Mouse (Mus musculus) heart, postnatal 4 days (tissue): Measurements from ENCODE around the gene Limd1. TPM values are rescaled to one million over a fixed set of nuclear protein-coding genes. Genes with fewer than 3 reads are reported as not detected.

ENCODE experiments used
- DNase-seq: peaks from one replicate; pipeline ENCODE4 v3.0.0; 2021
- total RNA-seq, 2 experiments: library from RNA; stranded (reverse); gene quantifications; 2 replicates each; pipeline ENCODE4 v1.2.3; 2021

Limd1 gene
- 10 to 100 TPM; 49.1 to 53.5 TPM for total RNA-seq

- peak; percentile 78 for DNase-seq
Observed at GRCm38 (mm10) chr9:123478586-123479195, at the start of gene Limd1. Gene Limd1, plus strand, starts transcription at chr9:123478706.

GRCm38 (mm10) chr9:123429863-123430262 is 48.6 kb upstream of the Limd1 start:
- DNase-seq = no peak

DNA sequence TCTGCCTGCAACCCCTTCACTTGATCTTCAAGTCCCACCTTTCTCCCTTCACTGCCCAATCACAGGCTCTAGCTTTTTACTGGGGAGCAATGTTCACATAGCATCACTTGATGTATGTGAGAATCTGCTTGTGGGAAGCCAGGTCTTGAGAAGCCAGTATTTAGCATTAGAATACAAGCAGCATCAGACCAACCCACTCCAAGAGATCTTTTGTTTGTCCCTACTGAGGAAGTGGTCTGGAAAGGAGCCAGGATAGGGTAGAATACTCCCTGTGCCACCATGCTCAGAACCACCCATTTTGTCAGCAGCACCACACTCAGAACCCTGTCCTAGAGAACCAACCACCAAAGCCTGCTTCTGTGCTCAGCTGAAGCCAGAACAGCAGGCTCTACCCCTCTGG is 47.5 kb upstream of the Limd1 start:
- no peak for DNase-seq

DNA sequence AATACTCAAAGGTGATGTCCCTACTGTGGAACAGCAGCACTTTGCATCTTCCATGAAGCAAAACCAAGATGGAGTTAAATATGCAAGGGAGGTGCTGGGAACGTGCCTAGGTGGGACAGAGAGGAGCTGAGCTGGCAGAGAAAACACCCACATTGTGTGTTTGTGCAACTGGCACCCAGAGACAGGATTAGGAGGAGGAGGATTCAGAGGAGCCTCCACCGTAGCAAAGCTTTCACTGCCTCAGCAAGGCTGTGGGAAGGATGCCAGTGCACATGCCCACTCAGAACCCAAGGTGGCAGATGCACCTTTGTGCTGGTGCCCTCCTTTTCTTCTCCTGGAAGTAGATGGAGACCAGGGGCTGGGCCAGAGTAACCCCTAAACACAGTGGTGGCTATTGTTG is 40.3 kb upstream of the Limd1 start:
- DNase-seq = no peak

DNA sequence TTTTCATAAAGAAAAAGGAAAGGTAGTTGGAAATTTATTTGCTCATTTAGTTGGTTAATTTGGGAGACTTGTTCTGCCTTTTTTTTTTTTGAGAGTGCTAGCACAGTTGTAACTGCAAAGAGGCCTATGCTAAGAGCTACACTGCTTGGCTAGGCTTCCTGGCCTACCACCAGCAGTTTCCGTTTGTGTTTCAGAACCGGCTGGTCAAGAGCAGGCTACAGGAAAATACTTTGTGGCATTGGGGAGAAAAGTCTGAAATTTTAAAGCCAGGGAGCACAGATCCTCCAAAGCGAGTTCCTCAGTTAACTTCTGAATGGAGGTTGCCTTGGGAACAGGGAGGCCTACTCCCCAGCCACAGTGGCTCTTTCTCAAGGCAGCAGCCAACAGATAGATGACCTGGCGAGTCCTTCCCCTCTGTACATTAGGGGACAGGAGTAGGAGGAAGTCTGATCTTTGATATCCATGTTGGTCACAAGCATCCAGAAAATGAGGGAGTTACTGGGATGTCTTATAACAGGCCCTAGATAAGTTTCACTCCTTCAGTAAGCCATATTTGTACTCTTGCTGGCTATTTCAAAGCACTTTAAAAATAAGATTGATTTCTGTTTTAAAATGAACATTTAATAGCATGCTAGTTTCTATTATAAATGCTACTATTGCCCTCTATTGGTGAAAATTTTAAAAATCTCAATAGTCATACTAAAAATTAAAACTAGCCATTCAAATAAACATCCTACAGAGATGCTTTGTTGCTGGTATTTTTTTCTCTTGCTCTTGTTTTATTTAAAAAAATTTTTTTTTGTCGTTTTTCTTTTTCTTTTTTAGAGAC is 38.1 kb upstream of the Limd1 start:
- peak; percentile 37 for DNase-seq

GRCm38 (mm10) chr9:123447101-123447500 is 31.4 kb upstream of the Limd1 start:
- peak; percentile 43 for DNase-seq

DNA sequence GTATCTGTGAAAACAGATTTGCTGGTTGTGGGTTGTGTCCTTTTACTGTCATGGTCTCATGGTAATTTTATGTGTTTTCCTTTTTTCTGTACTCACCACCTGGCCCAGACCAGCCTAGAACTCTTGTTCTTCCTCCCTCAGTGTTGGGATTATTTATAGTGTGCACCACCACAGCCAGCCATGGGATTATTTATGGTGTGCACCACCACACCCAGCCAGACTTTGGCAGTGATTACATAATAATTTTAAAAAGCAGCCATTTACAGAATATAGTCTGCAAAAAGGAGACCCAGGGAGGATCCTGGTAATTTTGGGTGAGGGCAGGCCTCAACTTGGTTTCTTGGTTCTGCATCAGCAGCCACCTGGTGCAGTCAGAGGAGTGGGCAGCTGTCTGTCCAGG is 29.9 kb upstream of the Limd1 start:
- DNase-seq = no peak

DNA sequence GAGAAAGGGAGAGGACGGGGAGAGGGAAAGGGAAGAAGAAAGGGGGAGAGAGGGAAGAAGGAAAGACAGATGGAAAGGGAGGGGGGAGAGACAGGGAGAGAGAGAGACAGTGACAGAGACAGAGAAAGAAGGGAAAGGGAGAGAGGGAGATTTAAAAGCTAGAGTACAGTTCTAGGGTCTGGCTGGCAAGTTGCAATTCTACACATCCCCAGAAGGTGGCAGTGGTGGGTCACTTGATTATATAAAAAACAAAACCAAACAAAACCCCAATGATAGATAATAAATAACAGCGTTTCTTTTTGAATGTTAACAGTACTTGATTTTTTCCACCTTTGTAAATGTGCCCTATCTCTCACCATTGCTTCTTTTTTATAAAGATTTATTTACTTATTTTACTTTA is 28.3 kb upstream of the Limd1 start:
- peak; percentile 74 for DNase-seq

DNA sequence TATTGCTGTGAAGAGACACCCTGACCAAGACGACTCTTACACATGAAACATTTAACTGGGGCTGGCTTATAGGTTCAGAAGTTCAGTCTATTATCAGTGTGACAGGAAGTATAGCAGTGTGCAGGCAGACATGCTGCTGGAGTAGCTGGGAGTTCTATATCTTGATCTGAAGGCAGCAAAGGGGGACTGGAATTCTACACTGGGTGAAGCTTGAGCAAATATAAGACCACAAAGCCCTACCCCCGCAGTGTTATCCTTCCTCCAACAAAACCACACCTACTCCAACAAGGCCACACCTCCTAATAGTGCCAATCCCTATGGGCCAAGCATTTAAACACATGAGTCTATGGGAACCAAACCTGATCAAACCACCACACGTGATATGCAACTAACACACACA is 26.7 kb upstream of the Limd1 start:
- no peak for DNase-seq

DNA sequence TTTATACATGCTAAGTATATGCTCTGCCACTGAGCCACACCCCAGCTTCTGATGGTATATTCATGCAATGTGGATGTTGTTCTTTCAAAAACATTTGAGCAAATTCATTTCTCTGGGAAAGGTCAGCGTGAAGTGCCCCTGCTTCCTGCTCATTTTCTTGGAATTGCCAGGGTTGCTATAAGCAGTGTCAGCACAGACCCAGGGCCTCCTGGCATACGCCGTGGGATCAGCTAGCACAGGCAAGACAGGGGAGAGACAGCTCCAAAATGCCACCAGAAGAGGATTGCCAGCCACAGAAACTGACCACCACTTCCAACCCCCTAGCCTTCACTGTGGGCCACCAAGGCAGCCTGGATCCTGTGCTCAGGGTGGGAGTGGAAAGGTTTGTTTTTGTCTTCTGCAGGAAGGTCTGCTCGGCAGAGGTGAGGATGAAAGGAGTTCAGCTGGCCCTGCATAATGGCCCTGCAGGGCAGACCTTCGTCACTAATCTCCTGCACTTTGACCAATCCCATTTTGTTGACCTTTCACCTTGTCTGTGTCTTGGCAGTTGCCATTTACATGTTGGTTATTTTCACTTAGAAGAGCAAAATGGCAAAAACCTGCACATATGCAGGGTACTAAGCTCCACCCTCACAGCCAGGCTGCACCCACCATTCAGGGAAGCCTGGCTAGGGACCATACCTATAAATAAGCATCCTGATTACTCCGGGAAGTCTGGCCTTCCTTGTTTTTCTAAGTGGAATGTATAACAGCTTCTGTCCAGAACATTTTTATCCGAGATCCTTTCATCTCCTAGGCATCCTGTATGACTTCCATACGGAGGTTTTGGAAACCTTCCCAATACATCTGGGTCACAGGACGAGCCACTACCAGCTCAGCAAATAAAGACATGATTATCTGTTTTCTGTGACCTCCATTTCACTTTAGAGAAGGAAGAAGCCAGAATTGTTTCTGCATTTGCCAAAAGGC is 21.6 kb upstream of the Limd1 start:
- peak; percentile 35 for DNase-seq

DNA sequence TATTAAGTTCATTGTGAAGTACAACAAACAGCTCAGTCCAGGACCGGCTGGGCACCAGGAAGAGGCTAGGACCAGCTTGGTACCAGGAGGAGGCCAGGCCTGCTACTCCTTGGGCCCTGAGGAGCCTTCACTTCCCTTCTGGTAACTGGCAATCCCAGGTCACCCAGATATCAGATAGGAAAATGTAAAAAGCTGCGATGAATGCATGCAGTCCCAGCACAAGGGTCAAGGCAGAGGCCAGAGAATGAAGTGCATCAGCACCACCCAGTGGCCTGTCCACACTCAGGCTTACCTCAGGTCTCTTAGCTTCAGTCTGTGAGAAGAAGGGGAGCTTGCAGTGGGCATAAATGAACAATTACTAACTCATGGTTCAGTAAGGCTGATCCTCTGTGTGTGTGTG is 20.9 kb upstream of the Limd1 start:
- peak; percentile 61 for DNase-seq

GRCm38 (mm10) chr9:123467141-123467620 is 11.3 kb upstream of the Limd1 start:
- DNase-seq = peak; percentile 58

- no peak for DNase-seq
Observed at GRCm38 (mm10) chr9:123468406-123469085, 10.0 kb upstream of the Limd1 start.

GRCm38 (mm10) chr9:123469087-123469486 is 9.4 kb upstream of the Limd1 start:
- DNase-seq = no peak

- DNase-seq = peak; percentile 39
Observed at GRCm38 (mm10) chr9:123473377-123473776, 5.1 kb upstream of the Limd1 start.

DNA sequence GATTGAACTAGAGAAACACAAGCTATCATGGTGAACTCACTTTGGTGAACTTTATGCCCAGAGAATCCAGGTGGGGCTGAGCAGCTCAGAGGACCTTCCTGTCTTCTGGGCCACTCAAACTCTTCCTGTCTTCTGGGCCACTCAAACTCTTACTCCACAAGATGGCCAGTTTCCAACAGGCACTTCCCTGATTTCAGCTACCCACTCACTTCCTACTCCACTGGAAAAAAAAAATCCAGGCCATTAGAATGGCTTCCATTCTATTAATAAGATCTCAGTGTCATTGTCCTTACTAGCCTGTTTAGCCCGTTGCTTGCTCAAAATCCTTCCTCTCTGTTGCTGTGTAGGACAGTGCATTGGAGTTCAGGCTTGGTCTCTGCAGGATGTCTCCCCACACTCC is 2.9 kb upstream of the Limd1 start:
- DNase-seq = peak; percentile 33

GRCm38 (mm10) chr9:123478031-123478585 is 398 bp upstream of the Limd1 start:
- peak; percentile 79 for DNase-seq

- peak; percentile 37 for DNase-seq
Observed at GRCm38 (mm10) chr9:123479196-123479669, 727 bp downstream of the Limd1 start.

- DNase-seq = no peak
Observed at GRCm38 (mm10) chr9:123479876-123480252, 1.4 kb downstream of the Limd1 start.

- DNase-seq = peak; percentile 22
Observed at GRCm38 (mm10) chr9:123480253-123480921, 1.9 kb downstream of the Limd1 start.

- no peak for DNase-seq
Observed at GRCm38 (mm10) chr9:123481136-123481535, 2.6 kb downstream of the Limd1 start.
